Mouse (Mus musculus) naive thymus-derived CD4-positive, alpha-beta T cell, adult 2 months (primary cell): ENCODE data around the gene Grik3.
"Not testable (repeated sequence)": the region's sequence is repeated elsewhere in the genome, so short reads cannot be mapped to it uniquely, and the experiment has no call there.

Source experiments
- DNase-seq: peaks from one replicate; pipeline ENCODE4 v3.0.0-alpha.2; 2011; ENCODE audit warnings: low read depth

The Grik3 gene

GRCm38 (mm10) chr4:125595011-125595410 lies 104.5 kb downstream of the Grik3 start:
- DNase-seq, result no peak

DNA sequence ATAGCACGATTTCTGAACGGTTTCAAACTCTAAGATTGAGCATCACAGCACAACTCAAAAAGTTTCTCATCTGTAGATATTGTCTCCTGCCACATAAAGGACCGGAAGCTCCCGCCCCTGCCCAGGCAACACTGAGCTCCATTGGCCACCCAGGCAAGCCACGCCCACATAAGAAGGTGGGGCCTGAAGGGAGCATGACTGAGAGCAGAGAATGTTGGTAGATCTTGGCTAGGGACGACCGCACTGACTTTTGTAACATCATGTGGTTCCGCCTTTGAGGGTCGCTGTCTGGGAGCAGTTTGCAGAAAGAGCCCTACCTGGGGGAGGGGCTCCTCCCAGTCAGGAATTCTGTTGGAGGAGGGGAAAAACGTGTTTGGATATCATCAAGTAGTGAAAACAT lies 108.2 kb downstream of the Grik3 start:
- no peak for DNase-seq

DNA sequence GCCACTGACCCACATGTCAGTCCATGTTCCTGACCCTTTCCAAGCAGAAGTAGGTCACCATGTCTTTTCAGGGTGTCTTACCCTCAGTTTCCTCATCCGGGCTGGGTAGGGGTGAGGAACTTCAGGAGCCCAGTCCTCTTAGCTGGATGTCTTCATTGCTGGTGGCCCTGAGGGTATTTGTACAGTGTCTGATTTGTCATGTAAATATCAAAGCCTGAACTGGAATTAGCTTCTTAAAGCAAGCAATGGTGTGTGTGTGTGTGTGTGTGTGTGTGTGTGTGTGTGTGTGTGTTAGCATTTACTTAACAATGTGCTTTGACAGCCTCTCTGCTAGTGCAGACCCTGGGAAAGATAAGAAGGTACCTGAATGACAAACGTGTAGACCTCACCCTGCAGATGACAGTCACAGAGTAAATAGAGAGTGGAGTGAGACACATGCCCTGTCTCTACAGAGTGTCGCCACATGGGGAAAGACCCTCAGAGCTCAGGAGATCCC lies 109.1 kb downstream of the Grik3 start:
- DNase-seq, result no peak

- DNase-seq, result no peak
Measured at GRCm38 (mm10) chr4:125600642-125601041, 110.1 kb downstream of the Grik3 start.

- DNase-seq, result no peak
Measured at GRCm38 (mm10) chr4:125601301-125601700, 110.8 kb downstream of the Grik3 start.

DNA sequence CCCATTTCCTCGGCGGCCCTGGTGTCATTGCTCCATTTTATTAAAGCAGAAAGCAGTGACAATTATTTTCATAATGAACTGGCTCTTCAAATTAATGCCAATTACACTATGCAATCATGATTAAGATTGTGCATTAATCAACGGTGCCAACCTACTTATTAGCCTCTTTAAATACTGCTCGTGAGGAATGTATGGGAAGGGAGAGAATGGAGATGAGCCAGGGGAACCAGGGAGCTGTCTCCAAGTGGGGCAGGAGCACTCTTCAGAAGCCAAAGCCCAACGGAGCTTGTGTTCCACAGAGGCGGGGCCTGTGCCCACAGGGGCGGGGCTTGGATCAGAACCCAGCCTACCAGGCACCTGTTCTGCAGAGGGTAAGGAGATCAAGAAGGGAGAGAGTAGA lies 114.0 kb downstream of the Grik3 start:
- DNase-seq, result no peak

DNA sequence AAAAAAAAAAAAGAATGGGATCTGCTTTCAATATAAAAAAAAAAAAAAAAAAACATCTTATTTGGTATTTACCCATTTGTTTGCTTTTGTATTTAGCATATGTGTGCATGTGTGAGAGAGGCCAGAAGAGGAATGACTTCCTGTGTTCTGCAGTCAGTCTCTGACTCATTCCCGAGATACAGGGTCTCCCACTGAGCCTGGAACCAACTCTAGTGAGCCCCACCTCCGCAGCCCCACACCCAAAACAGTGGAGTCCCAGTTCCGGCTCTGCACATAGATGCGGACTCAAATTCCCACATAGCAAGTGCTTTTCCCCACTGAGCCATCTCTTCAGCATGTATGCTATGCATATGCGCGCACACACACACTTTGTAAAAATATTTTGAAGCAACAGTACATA lies 115.6 kb downstream of the Grik3 start:
- no peak for DNase-seq

GRCm38 (mm10) chr4:125607397-125608042 lies 117.0 kb downstream of the Grik3 start:
- DNase-seq, result no peak

- not testable (repeated sequence) for DNase-seq
Measured at GRCm38 (mm10) chr4:125608896-125609295, 118.4 kb downstream of the Grik3 start.

GRCm38 (mm10) chr4:125609320-125610306 lies 119.1 kb downstream of the Grik3 start:
- DNase-seq, result no peak

DNA sequence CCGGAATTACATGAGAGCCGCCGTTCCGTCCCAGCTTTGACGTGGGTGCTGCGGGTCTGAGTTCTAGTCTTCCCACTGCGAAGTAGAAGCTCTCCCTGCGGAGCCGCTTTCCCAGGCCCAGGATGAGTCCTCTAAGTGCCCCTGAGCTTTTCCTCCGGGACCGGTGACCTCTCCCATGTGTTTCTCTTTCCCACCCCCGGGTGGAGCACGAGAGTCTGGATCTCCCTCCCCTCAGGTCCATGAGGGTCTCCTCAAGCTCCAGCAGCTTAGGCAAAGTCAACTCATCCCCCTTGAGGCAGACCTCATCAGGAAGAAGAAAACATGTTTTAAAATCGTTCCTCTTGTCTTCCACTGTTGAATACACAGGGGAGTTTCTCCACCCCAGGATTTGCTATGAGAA lies 127.4 kb downstream of the Grik3 start:
- DNase-seq, result no peak

DNA sequence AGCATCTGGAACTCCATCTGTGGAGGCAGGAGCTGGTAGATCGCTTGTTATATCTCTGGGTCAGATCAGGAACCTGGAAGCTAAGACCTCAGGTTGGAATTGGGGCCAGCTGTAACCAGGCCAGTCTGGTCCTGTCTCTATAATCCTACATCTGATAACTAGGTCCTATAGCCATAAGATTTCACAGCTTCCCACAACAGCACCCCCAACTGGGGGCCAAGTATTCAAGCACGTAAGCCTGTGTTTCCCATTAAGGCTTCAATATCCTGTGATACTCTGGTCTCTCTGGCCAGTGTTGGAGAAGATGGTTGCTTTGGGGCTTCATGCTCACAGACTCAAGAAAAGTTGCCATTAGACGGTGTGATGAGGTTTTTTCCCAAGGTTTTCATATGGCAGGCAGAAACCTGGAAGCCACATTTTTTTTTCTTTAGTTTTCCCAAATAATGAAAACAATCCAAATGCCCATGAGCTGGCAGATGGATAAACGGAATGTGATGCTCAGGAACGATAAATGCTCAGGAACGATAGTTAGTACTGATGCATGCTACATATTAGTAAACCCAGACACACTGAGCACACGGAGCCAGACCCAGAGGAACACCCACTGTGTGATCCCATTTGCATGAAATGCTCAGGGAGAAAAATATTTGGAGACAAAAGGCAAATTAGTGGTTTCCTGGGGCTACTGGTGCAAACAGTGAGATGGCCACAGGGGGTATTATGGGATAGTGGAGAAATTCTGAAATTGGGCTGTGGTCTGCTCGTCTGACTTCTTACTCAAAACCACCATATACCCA lies 128.2 kb downstream of the Grik3 start:
- no peak for DNase-seq

- no peak for DNase-seq
Measured at GRCm38 (mm10) chr4:125624885-125625678, 134.6 kb downstream of the Grik3 start.

- DNase-seq, result no peak
Measured at GRCm38 (mm10) chr4:125629544-125629943, 139.0 kb downstream of the Grik3 start.

GRCm38 (mm10) chr4:125635037-125635436 lies 144.5 kb downstream of the Grik3 start:
- DNase-seq, result no peak

DNA sequence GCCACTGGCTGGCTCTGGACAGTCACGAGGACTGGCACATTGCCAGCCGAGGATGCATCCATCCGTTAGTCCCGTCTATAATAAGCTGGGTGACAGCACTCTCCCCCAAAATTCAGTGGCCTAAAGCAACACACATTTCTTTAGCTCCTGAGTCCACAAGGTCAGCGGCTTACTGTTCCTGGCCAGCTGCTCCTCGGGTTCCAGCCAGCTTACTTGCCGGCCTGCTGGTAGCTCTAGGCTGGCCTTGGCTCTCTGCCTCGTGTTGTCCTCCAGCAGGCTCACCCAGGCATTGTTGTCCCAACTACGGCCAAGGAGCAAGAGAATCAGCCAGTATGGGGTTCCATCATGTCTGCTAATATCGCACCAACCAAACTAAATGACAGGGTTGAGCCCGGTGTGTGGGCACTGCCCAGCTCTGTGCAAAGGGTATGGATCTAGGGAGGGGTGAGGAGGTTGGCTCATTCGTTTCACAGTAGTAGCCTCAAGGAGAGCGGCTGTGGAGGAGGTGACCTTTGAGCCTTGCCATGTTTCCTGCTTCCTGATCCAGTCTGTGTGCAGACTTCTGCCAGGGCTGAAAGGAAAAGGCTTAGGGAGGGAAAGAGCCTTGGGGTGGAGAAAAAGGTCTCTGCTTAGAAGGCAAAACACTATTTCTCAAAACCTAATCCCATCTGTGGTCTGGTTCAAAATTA lies 146.3 kb downstream of the Grik3 start:
- DNase-seq, result no peak

DNA sequence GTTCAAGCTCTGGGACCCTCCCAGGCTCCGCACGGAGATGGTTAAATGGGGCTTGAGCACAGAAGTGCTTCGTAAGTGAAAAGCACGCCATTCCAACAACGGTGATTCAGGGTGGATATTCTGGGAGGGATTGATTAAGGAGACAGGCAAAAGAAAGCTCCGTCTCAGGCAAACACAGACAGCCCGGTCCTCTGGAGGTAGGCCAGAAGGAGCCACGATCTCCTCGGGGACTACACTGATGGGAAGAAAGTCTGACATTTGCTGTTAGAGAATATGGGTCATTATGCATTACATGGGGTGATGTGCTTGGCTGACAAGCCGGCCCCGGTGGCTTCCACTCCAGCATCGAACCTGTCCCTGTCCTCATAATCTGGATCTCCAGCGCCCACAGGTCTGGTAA lies 146.9 kb downstream of the Grik3 start:
- no peak for DNase-seq

GRCm38 (mm10) chr4:125640520-125640919 lies 150.0 kb downstream of the Grik3 start:
- DNase-seq, result no peak

DNA sequence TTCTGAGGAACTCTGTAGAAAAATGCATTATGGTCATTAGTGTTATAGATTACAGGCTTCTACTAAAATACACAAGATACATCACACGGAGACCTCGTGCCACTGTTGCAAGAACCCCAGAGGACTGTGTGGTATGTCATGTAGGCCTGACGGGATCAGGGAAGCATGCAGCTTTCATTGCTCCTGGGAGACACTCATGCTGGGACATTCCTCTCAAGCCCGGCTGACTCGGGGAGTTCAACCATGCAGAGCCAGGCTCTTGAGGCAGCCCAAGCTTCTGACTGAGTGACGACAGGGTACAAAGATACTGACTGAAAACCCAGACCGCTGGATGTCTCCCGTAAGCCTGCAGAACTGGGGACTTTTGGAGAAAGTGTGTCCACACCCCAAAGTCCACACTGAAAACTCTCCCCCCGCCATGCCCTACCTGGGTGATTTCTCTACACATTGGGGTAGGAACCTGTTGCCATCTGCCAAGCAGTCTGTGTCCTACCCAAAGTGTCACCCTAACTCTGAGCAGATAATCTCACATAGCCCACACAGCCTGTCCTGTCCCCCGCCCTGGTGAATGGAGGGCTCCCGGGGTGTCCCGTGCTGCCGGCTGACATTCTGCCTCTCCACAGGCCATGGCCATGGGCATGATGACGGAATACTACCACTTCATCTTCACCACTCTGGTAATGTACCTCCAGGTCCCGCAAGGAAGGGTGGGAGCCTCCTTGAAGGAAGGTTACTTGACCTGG lies 150.6 kb downstream of the Grik3 start:
- DNase-seq, result no peak
